Mouse (Mus musculus) T-helper 17 cell (primary cell): ENCODE data around the gene Snupn.
"Not testable (repeated sequence)": the region's sequence is repeated elsewhere in the genome, so short reads cannot be mapped to it uniquely, and the experiment has no call there.

Experiments
- in situ Hi-C, 2 experiments: fragments of 300-600 bp; cut with MboI, MseI; formaldehyde crosslinking; loops; 1 replicate in 1 of 2; 2 replicates in 1 of 2; pipeline ENCODE4 v1.15.1; 2025; ENCODE audit warnings: high pct_unique_total_duplicates in 2 of 2

The Snupn gene

GRCm38 (mm10) chr9:56950414-56951400, at the start of gene Snupn:
Snupn (plus strand) TSS chr9:56950878.
- in situ Hi-C loops = loop anchor here (5.0 to 10.0 kb wide), 3 partner anchors 42 to 1406 kb away; partner anchors contain the start of genes Ptpn9 (in 1 of the 2) and Sin3a (in 1 of the 2)

GRCm38 (mm10) chr9:56901187-56901586, 49.5 kb upstream of the Snupn start:
- in situ Hi-C loops = no loop called here

GRCm38 (mm10) chr9:56903662-56904061, 47.0 kb upstream of the Snupn start:
- in situ Hi-C loops = no loop called here

GRCm38 (mm10) chr9:56907549-56907948, 43.1 kb upstream of the Snupn start:
- in situ Hi-C loops = no loop called here

GRCm38 (mm10) chr9:56909991-56910390, 40.7 kb upstream of the Snupn start:
- in situ Hi-C loops = not testable (repeated sequence)

- in situ Hi-C loops = no loop called here
Observed at GRCm38 (mm10) chr9:56911017-56911416, 39.7 kb upstream of the Snupn start.

GRCm38 (mm10) chr9:56913991-56914390, 36.7 kb upstream of the Snupn start:
- in situ Hi-C loops = no loop called here

- in situ Hi-C loops = no loop called here
Observed at GRCm38 (mm10) chr9:56915116-56915515, 35.6 kb upstream of the Snupn start.

GRCm38 (mm10) chr9:56915695-56916410, 34.8 kb upstream of the Snupn start:
- in situ Hi-C loops = no loop called here

- in situ Hi-C loops = no loop called here
Observed at GRCm38 (mm10) chr9:56917131-56917530, 33.5 kb upstream of the Snupn start.

GRCm38 (mm10) chr9:56918466-56918865, 32.2 kb upstream of the Snupn start:
- in situ Hi-C loops = no loop called here

- in situ Hi-C loops = no loop called here
Observed at GRCm38 (mm10) chr9:56922746-56923145, 27.9 kb upstream of the Snupn start.

GRCm38 (mm10) chr9:56923841-56924650, 26.6 kb upstream of the Snupn start:
- in situ Hi-C loops = no loop called here

- in situ Hi-C loops = no loop called here
Observed at GRCm38 (mm10) chr9:56924651-56925027, 26.0 kb upstream of the Snupn start.

GRCm38 (mm10) chr9:56925291-56926024, 25.2 kb upstream of the Snupn start:
- in situ Hi-C loops = no loop called here

- in situ Hi-C loops = no loop called here
Observed at GRCm38 (mm10) chr9:56926025-56926360, 24.7 kb upstream of the Snupn start.

- in situ Hi-C loops = no loop called here
Observed at GRCm38 (mm10) chr9:56926387-56926786, 24.3 kb upstream of the Snupn start.

GRCm38 (mm10) chr9:56927191-56928012, 23.3 kb upstream of the Snupn start:
- in situ Hi-C loops = no loop called here

- in situ Hi-C loops = no loop called here
Observed at GRCm38 (mm10) chr9:56928041-56928811, 22.5 kb upstream of the Snupn start, which contains the start of gene Snx33. Snx33 (minus strand) TSS chr9:56928371.
